In the genomic region with DNA sequence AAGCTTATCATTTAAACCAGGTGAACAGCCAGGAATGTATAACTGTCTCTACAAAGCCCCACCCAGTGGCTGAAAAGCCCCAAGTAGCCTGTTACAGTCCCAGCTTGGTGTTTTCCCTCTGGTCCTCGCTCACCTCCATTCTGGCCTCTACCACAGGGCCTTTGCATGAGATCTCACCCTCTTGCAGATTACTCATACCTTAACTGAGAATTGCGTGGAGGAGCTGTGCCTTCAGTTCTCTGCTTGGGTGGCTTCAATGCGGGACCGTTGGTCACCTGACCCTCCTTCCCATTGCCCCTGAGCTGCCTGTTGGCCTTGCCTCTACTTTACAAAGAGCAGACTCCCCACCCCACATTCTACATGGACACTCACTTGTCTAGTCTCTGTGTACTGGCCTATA, we compare ENCODE assay signal across 15 mouse cellular contexts.
"Had no signal": no experiment of that assay in that cellular context is flagged by ENCODE, and none has a peak within 500 bp of the region (broad histone marks: within the 10 kb centered on the region; RNA-seq: fewer than 3 reads in every experiment).

No protein-coding gene starts in this region.

- H3K27ac ChIP-seq: neural tube, embryonic 15.5 days; stomach, embryonic 15.5 days; stomach, postnatal 0 days had no signal

- H3K9me3 ChIP-seq: neural tube, embryonic 15.5 days; stomach, embryonic 15.5 days had no signal

- H3K9ac ChIP-seq: neural tube, embryonic 15.5 days; stomach, embryonic 15.5 days had no signal

- H3K4me3 ChIP-seq: neural tube, embryonic 15.5 days; stomach, embryonic 15.5 days had no signal

- H3K4me2 ChIP-seq: neural tube, embryonic 15.5 days; stomach, embryonic 15.5 days had no signal

- H3K27me3 ChIP-seq: neural tube, embryonic 15.5 days; stomach, embryonic 15.5 days had no signal

- DNase-seq: retina, postnatal 1 day; right cerebral cortex, adult 18-20 months; right cerebral cortex, postnatal 14 days; right cerebral cortex, postnatal 25 days; right cerebral cortex, postnatal 4 days; spleen, adult 18-20 months; thymus, adult 18-20 months; thymus, adult 2 months; thymus, postnatal 14 days; thymus, postnatal 25 days; thymus, postnatal 36 days; thymus, postnatal 4 days had no signal

- H3K36me3 ChIP-seq: neural tube, embryonic 15.5 days; stomach, embryonic 15.5 days had no signal
